Mouse (Mus musculus) brain, adult 2 months (tissue): ENCODE measurements at regions not wholly inside any gene's neighbourhood (a gene's known extent, or its start where the extent isn't known, plus 50 kb on each side); places are given as distances from the start of the nearest gene placed in this dataset.
A peak's percentile ranks its signal among the peaks of the same experiment; 100 is the strongest.
"Not testable (repeated sequence)": the region's sequence is repeated elsewhere in the genome, so short reads cannot be mapped to it uniquely, and the experiment has no call there.

Source experiments
- DNase-seq: peaks from one replicate; pipeline ENCODE4 v3.0.0; 2011; ENCODE audit warnings: low read depth, low spot score

DNA sequence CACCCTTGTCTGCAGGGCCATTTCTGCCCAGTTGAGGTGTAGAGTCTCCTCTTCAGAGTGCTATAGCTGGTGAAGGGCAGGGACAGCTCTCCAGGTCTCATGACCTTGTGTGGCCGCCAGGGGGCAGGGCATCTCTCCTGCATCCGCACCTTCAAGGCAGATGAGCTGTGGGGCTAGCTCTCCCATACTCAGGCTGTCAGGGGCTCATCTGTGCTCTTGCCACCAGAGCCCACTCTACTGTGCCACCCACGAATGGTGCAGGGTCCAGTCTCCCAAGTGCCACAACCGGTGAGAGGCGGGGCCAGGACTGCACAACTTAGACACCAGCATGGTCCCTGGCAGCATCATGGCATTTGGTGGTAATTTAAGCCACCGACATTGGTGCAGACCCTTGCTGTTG is 111.3 kb downstream of the Syt10 start:
- peak; percentile 12 for DNase-seq

DNA sequence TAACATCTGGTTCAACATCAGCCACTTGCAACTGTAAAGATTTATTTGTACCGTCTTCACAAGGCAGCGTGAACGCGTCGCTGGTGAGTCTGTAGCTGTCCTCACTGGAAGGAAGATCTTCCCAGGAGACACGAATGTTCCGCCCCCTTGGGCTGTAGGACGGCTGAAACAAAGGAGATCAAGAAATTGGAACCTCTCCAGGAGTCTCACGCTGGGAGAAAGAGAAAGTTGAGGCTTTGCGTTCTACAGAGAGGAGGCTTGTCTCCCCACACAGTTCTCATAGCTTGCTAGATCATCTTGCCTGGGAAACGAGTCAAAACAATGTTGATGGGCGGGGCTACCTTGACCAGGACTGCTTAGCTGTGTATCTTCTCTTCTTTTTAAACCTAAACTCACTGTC is 117.3 kb downstream of the Syt10 start:
- DNase-seq, result peak; percentile 72

DNA sequence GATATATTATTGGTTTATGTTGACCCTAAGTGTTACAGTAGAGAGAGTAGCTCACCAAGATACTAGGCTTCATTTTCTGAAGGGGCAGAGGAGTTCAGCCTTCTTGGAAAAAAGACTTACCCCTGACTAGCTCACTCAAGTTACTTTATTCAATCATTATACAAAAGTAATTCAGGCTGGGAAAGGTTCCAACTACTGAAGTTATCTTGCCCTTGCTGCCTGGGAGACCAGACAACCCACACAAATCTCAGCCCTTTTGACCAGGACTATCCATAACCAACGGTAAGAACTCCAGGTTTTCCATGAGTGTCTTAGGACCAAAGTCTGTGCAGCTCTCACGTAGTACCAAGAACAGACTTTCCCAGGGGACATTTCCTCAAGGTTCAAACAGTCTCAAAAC is 105.5 kb upstream of the Rabl2 start:
- DNase-seq, result peak; percentile 3

DNA sequence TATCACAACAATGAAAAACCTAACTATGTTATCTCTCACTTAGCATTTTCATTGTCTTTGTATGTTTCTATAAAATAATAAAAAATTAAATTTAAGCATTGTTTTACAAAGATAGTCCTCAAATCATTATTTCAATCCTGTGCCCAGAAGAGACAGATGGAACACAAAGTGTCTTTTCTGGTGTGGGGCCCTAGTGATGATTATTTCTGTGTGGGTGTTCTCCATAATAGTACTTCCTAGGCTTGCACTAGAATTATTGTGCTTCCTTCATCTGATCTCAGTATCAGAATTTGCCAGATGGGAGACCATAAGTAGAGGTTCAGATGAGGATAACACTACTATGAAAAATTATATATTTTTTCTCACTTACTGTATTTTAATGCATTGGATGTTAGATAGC is 84.6 kb upstream of the Rabl2 start:
- peak; percentile 16 for DNase-seq

DNA sequence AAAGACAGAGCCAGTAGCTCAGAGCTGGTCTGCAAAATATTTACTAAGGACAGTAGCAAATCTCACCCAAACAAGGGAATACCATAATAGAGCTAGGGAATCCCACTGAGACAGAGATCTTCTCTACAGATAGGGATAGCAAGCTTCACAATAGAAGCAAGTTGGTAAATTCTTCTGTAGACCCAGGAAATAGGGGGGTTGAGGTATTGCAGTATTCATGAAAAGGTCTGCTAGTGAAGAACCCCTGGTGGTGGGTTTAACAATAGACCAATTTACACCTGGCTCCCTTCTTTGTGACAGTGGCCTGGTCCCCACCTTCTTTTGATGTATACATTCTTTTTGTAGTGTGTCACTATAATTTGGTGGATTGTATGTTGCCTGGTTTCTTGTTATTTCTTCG is 64.8 kb upstream of the Rabl2 start:
- DNase-seq, result not testable (repeated sequence)
